Mouse (Mus musculus): ENCODE data around the gene Acox2.
A peak's percentile ranks its signal among the peaks of the same experiment; 100 is the strongest.
"Not testable (repeated sequence)": the region's sequence is repeated elsewhere in the genome, so short reads cannot be mapped to it uniquely, and the experiment has no call there.

Gene Acox2

GRCm38 (mm10) chr14:8259166-8259565 lies at the start of gene Acox2:
TSS of gene Acox2 (minus strand) at chr14:8259353.
- DNase-seq = no peak

- no peak for DNase-seq
Measured at GRCm38 (mm10) chr14:8308650-8309049, 49.5 kb upstream of the Acox2 start.

- no peak for DNase-seq
Measured at GRCm38 (mm10) chr14:8306884-8307283, 47.7 kb upstream of the Acox2 start.

GRCm38 (mm10) chr14:8305014-8305413 lies 45.9 kb upstream of the Acox2 start:
- DNase-seq = no peak

GRCm38 (mm10) chr14:8304082-8304481 lies 44.9 kb upstream of the Acox2 start:
- DNase-seq = no peak

GRCm38 (mm10) chr14:8302687-8303086 lies 43.5 kb upstream of the Acox2 start:
- DNase-seq = no peak

GRCm38 (mm10) chr14:8300281-8300680 lies 41.1 kb upstream of the Acox2 start:
- peak; percentile 66 to 76 for DNase-seq

GRCm38 (mm10) chr14:8297889-8298293 lies 38.7 kb upstream of the Acox2 start:
- DNase-seq = no peak

- no peak for DNase-seq
Measured at GRCm38 (mm10) chr14:8294257-8294656, 35.1 kb upstream of the Acox2 start.

- not testable (repeated sequence) for DNase-seq
Measured at GRCm38 (mm10) chr14:8286595-8286994, 27.4 kb upstream of the Acox2 start.

- DNase-seq = no peak
Measured at GRCm38 (mm10) chr14:8283784-8284183, 24.6 kb upstream of the Acox2 start.

- DNase-seq = not testable (repeated sequence)
Measured at GRCm38 (mm10) chr14:8271281-8271680, 12.1 kb upstream of the Acox2 start.

- no peak for DNase-seq
Measured at GRCm38 (mm10) chr14:8264378-8264777, 5.2 kb upstream of the Acox2 start.

GRCm38 (mm10) chr14:8262242-8262641 lies 3.1 kb upstream of the Acox2 start:
- no peak for DNase-seq

GRCm38 (mm10) chr14:8260214-8260613 lies 1.1 kb upstream of the Acox2 start:
- DNase-seq = no peak

GRCm38 (mm10) chr14:8258752-8259151 lies 401 bp downstream of the Acox2 start:
- no peak for DNase-seq

- no peak for DNase-seq
Measured at GRCm38 (mm10) chr14:8258335-8258627, 872 bp downstream of the Acox2 start.

- no peak for DNase-seq
Measured at GRCm38 (mm10) chr14:8257521-8258334, 1.4 kb downstream of the Acox2 start.

- no peak for DNase-seq
Measured at GRCm38 (mm10) chr14:8256881-8257280, 2.3 kb downstream of the Acox2 start.

GRCm38 (mm10) chr14:8256072-8256471 lies 3.1 kb downstream of the Acox2 start:
- no peak for DNase-seq

GRCm38 (mm10) chr14:8255076-8255729 lies 4.0 kb downstream of the Acox2 start:
- DNase-seq = peak; percentile 46 to 61

- no peak for DNase-seq
Measured at GRCm38 (mm10) chr14:8251330-8251885, 7.7 kb downstream of the Acox2 start.

GRCm38 (mm10) chr14:8250141-8250871 lies 8.8 kb downstream of the Acox2 start:
- DNase-seq = no peak

- no peak for DNase-seq
Measured at GRCm38 (mm10) chr14:8249206-8249605, 9.9 kb downstream of the Acox2 start.
